Mouse (Mus musculus) bone marrow macrophage, adult 2 months (primary cell): Measurements from ENCODE around the gene 2300003K06Rik.

Experiments used
- CTCF ChIP-seq: IDR thresholded peaks from 2 replicates; pipeline ENCODE4 v1.5.1; 2012; ENCODE audit warnings: low read depth, mild to moderate bottlenecking, low read length, moderate library complexity
- POLR2A ChIP-seq: IDR thresholded peaks from 2 replicates; pipeline ENCODE4 v1.6.1; 2012; ENCODE audit warnings: mild to moderate bottlenecking, low read depth, low read length, borderline replicate concordance

DNA sequence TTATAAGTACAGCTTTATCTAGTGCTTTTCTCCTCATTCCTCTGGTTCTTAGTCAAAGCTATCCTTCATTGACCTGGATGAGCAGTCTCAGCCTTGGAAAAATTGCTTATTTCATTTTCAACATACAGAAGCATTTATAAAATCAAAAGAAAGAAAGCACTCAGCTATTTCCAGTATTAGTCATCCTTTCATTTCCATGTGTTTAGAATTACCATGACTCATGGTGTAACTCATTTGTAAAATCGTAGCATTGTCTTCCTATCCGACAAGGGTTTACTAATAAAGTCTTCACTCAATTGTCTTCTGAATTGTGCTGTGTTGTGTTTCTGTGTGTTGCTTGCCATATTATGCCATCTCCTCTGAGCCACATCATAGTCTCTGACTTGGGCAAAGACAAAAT lies 20.9 kb upstream of the 2300003K06Rik start:
- TF ChIP-seq CTCF (no peak), POLR2A (no peak)
